Mouse (Mus musculus): ENCODE results near the gene Vdr. TPM values are rescaled to one million over a fixed set of nuclear protein-coding genes. Genes with fewer than 3 reads are reported as not detected.

Gene Vdr
- polyA plus RNA-seq, 1 experiment from 2014 or later, result 0.15 TPM

- no peak for DNase-seq (ENCODE audit: low spot score)
- Histone ChIP-seq H3K27ac (no peak overlapping the region), H3K36me3 (no peaks in the 10 kb centered on the region; the same call in 1 of the 2 replicates), H3K4me3 (no peak overlapping the region), H3K4me1 (peaks cover 3% of the 10 kb centered on the region; the same call in 1 of the 2 replicates), H3K9me3 (replicated peaks) (no peaks in the 10 kb centered on the region; the same call in 1 of the 2 replicates), H3K27me3 (ENCODE audit: low read depth, poor library complexity, severe bottlenecking) (no peaks in the 10 kb centered on the region)
- 95% methylated on average over 2 of the region's 2 CpGs for WGBS
Measured at GRCm38 (mm10) chr15:97865988-97866387, 44.4 kb downstream of the Vdr start.

- WGBS, result 74% methylated on average over 6 of the region's 6 CpGs
- no peaks in the 10 kb centered on the region; the same call in 1 of the 2 replicates for H3K9me3 ChIP-seq (replicated peaks)
- peaks cover 3% of the 10 kb centered on the region; the same call in 1 of the 2 replicates for H3K4me1 ChIP-seq
- no peak overlapping the region for H3K27ac ChIP-seq
- DNase-seq (ENCODE audit: low spot score), result no peak
- H3K27me3 ChIP-seq (ENCODE audit: low read depth, poor library complexity, severe bottlenecking), result no peaks in the 10 kb centered on the region
- no peaks in the 10 kb centered on the region; the same call in 1 of the 2 replicates for H3K36me3 ChIP-seq
- no peak overlapping the region for H3K4me3 ChIP-seq
Measured at GRCm38 (mm10) chr15:97865175-97865574, 45.3 kb downstream of the Vdr start.

- Histone ChIP-seq H3K27me3 (ENCODE audit: low read depth, poor library complexity, severe bottlenecking) (no peaks in the 10 kb centered on the region), H3K4me1 (peaks cover 3% of the 10 kb centered on the region; the same call in 1 of the 2 replicates), H3K36me3 (no peaks in the 10 kb centered on the region; the same call in 1 of the 2 replicates), H3K4me3 (no peak overlapping the region), H3K27ac (no peak overlapping the region), H3K9me3 (replicated peaks) (no peaks in the 10 kb centered on the region; the same call in 1 of the 2 replicates)
- 79% methylated on average over 8 of the region's 8 CpGs for WGBS
- no peak for DNase-seq (ENCODE audit: low spot score)
Measured at GRCm38 (mm10) chr15:97864361-97865045, 45.9 kb downstream of the Vdr start.

GRCm38 (mm10) chr15:97863494-97863881, 46.9 kb downstream of the Vdr start:
- peaks cover 3% of the 10 kb centered on the region; the same call in 1 of the 2 replicates for H3K4me1 ChIP-seq
- 81% methylated on average over 18 of the region's 18 CpGs for WGBS
- no peak for DNase-seq (ENCODE audit: low spot score)
- H3K4me3 ChIP-seq, result no peak overlapping the region
- H3K27ac ChIP-seq, result no peak overlapping the region
- no peaks in the 10 kb centered on the region; the same call in 1 of the 2 replicates for H3K9me3 ChIP-seq (replicated peaks)
- no peaks in the 10 kb centered on the region; the same call in 1 of the 2 replicates for H3K36me3 ChIP-seq
- H3K27me3 ChIP-seq (ENCODE audit: low read depth, poor library complexity, severe bottlenecking), result no peaks in the 10 kb centered on the region

GRCm38 (mm10) chr15:97862881-97863493, 47.4 kb downstream of the Vdr start:
- no peak overlapping the region for H3K27ac ChIP-seq
- no peak for DNase-seq (ENCODE audit: low spot score)
- H3K4me3 ChIP-seq, result no peak overlapping the region
- no peaks in the 10 kb centered on the region; the same call in 1 of the 2 replicates for H3K36me3 ChIP-seq
- WGBS, result 57% methylated on average over 14 of the region's 14 CpGs
- no peaks in the 10 kb centered on the region; the same call in 1 of the 2 replicates for H3K9me3 ChIP-seq (replicated peaks)
- H3K4me1 ChIP-seq, result peaks cover 3% of the 10 kb centered on the region; the same call in 1 of the 2 replicates
- no peaks in the 10 kb centered on the region for H3K27me3 ChIP-seq (ENCODE audit: low read depth, poor library complexity, severe bottlenecking)

- Histone ChIP-seq H3K9me3 (replicated peaks) (no peaks in the 10 kb centered on the region), H3K4me1 (peaks cover 3% of the 10 kb centered on the region; the same call in 1 of the 2 replicates), H3K27me3 (ENCODE audit: low read depth, poor library complexity, severe bottlenecking) (no peaks in the 10 kb centered on the region), H3K36me3 (no peaks in the 10 kb centered on the region), H3K27ac (no peak overlapping the region), H3K4me3 (no peak overlapping the region)
- WGBS, result 72% methylated on average over 3 of the region's 3 CpGs
- DNase-seq (ENCODE audit: low spot score), result no peak
Measured at GRCm38 (mm10) chr15:97860353-97860752, 50.1 kb downstream of the Vdr start.

GRCm38 (mm10) chr15:97858431-97858830, 52.0 kb downstream of the Vdr start:
- Histone ChIP-seq H3K4me3 (no peak overlapping the region), H3K27me3 (ENCODE audit: low read depth, poor library complexity, severe bottlenecking) (no peaks in the 10 kb centered on the region), H3K36me3 (no peaks in the 10 kb centered on the region), H3K9me3 (replicated peaks) (no peaks in the 10 kb centered on the region), H3K27ac (no peak overlapping the region), H3K4me1 (peaks cover 1% of the 10 kb centered on the region; the same call in 1 of the 2 replicates)
- no peak for DNase-seq (ENCODE audit: low spot score)
- 89% methylated on average over 4 of the region's 4 CpGs for WGBS

- Histone ChIP-seq H3K27ac (no peak overlapping the region), H3K4me1 (peaks cover under 1% of the 10 kb centered on the region), H3K36me3 (no peaks in the 10 kb centered on the region)
Measured at GRCm38 (mm10) chr15:97854551-97854950, 55.9 kb downstream of the Vdr start.

GRCm38 (mm10) chr15:97854059-97854458, 56.4 kb downstream of the Vdr start:
- no peak for DNase-seq (ENCODE audit: low spot score)
- no peaks in the 10 kb centered on the region for H3K36me3 ChIP-seq
- no peaks in the 10 kb centered on the region for H3K9me3 ChIP-seq (replicated peaks)
- H3K4me1 ChIP-seq, result peaks cover 5% of the 10 kb centered on the region
- 54% methylated on average over 8 of the region's 8 CpGs for WGBS
- no peak overlapping the region for H3K27ac ChIP-seq
- no peak overlapping the region for H3K4me3 ChIP-seq
- H3K27me3 ChIP-seq (ENCODE audit: low read depth, poor library complexity, severe bottlenecking), result no peaks in the 10 kb centered on the region

More at GRCm38 (mm10) chr15:97854551-97854950, 55.9 kb downstream of the Vdr start:
- DNase-seq (ENCODE audit: low spot score), result no peak
- WGBS, result 71% methylated on average over 6 of the region's 6 CpGs
- Histone ChIP-seq H3K4me3 (no peak overlapping the region), H3K27me3 (ENCODE audit: low read depth, poor library complexity, severe bottlenecking) (no peaks in the 10 kb centered on the region), H3K9me3 (replicated peaks) (no peaks in the 10 kb centered on the region)

GRCm38 (mm10) chr15:97852291-97852690, 58.1 kb downstream of the Vdr start:
- Histone ChIP-seq H3K9me3 (replicated peaks) (no peaks in the 10 kb centered on the region), H3K36me3 (no peaks in the 10 kb centered on the region), H3K4me3 (no peak overlapping the region), H3K4me1 (peaks cover 5% of the 10 kb centered on the region), H3K27ac (no peak overlapping the region), H3K27me3 (ENCODE audit: low read depth, poor library complexity, severe bottlenecking) (no peaks in the 10 kb centered on the region)
- no peak for DNase-seq (ENCODE audit: low spot score)
- 88% methylated on average over 3 of the region's 3 CpGs for WGBS

GRCm38 (mm10) chr15:97851011-97851410, 59.4 kb downstream of the Vdr start:
- H3K4me3 ChIP-seq, result no peak overlapping the region
- no peaks in the 10 kb centered on the region for H3K9me3 ChIP-seq (replicated peaks)
- no peaks in the 10 kb centered on the region for H3K27me3 ChIP-seq (ENCODE audit: low read depth, poor library complexity, severe bottlenecking)
- H3K36me3 ChIP-seq, result no peaks in the 10 kb centered on the region
- 85% methylated on average over 5 of the region's 5 CpGs for WGBS
- peaks cover 5% of the 10 kb centered on the region for H3K4me1 ChIP-seq
- DNase-seq (ENCODE audit: low spot score), result no peak
- H3K27ac ChIP-seq, result no peak overlapping the region

- H3K4me1 ChIP-seq, result peaks cover 5% of the 10 kb centered on the region
- WGBS, result 25% methylated on average over 2 of the region's 2 CpGs
Measured at GRCm38 (mm10) chr15:97850441-97850840, 60.0 kb downstream of the Vdr start.

More at GRCm38 (mm10) chr15:97850441-97850840, 60.0 kb downstream of the Vdr start:
- H3K27ac ChIP-seq, result no peak overlapping the region
- no peaks in the 10 kb centered on the region for H3K36me3 ChIP-seq
- no peak overlapping the region for H3K4me3 ChIP-seq
- H3K27me3 ChIP-seq (ENCODE audit: low read depth, poor library complexity, severe bottlenecking), result no peaks in the 10 kb centered on the region
- no peaks in the 10 kb centered on the region for H3K9me3 ChIP-seq (replicated peaks)
- DNase-seq (ENCODE audit: low spot score), result no peak

Data from limb, embryonic 10.5 days (tissue).